ENCODE assay signal across 19 mouse cellular contexts in genomic region chr5:33430106-33430505, GRCm38 (mm10). TPM values are rescaled to one million over a fixed set of nuclear protein-coding genes. Genes with fewer than 3 reads are reported as not detected.
DNase-seq lines count a peak whose midpoint lies in the region; ATAC-seq and TF ChIP-seq lines count a peak whose summit lies in the region.
"Had no signal": no experiment of that assay in that cellular context is flagged by ENCODE, and none has a peak within 500 bp of the region (broad histone marks: within the 10 kb centered on the region; RNA-seq: fewer than 3 reads in every experiment).

No protein-coding gene starts in this region.

- H3K4me2 ChIP-seq in heart, embryonic 12.5 days = peak overlapping the region; percentile 65
- H3K4me2 ChIP-seq in lung, embryonic 15.5 days = peak overlapping the region; percentile 49; the same call in 1 of the 2 replicates
- H3K4me2 ChIP-seq in hindbrain, embryonic 12.5 days (replicated peaks) = peak overlapping the region; percentile 46; the same call in 1 of the 2 replicates
- H3K4me2 ChIP-seq in neural tube, embryonic 11.5 days (ENCODE audit: low read depth) = peak overlapping the region; percentile 35; the same call in 1 of the 2 replicates

- no peak overlapping the region for H3K9ac ChIP-seq in heart, embryonic 12.5 days
- no peak overlapping the region for H3K9ac ChIP-seq in lung, embryonic 15.5 days
- peak overlapping the region; percentile 23; the same call in 1 of the 2 replicates for H3K9ac ChIP-seq in hindbrain, embryonic 12.5 days
- H3K9ac ChIP-seq in neural tube, embryonic 11.5 days (ENCODE audit: low read length) = no peak overlapping the region

- peak overlapping the region; percentile 40 for H3K4me3 ChIP-seq in heart, embryonic 12.5 days
- H3K4me3 ChIP-seq in lung, embryonic 15.5 days = no peak overlapping the region
- no peak overlapping the region for H3K4me3 ChIP-seq in lung, adult 2 months (replicated peaks; ENCODE audit: extremely low read depth, low read depth, low read length)
- peak overlapping the region; percentile 31; the same call in 1 of the 2 replicates for H3K4me3 ChIP-seq in hindbrain, embryonic 12.5 days
- no peak overlapping the region for H3K4me3 ChIP-seq in neural tube, embryonic 11.5 days (ENCODE audit: low read depth, low read length)
- H3K4me3 ChIP-seq: megakaryocyte, embryonic 14.5 days; myocyte had no signal

- DNase-seq in heart, postnatal 25 days (ENCODE audit: low spot score) = no peak
- no peak for DNase-seq in lung, adult 2 months
- DNase-seq in neural tube, embryonic 11.5 days (ENCODE audit: low spot score) = no peak
- no peak for DNase-seq in gastrocnemius, postnatal 36 days
- DNase-seq in urinary bladder, postnatal 36 days (ENCODE audit: low spot score in 2 of 2) = no peak
- DNase-seq: adrenal gland, adult 2 months; gastrocnemius, adult 2 months; kidney, postnatal 10 days; spleen, adult 18-20 months had no signal

- H3K27me3 ChIP-seq in heart, embryonic 12.5 days (replicated peaks) = peaks cover 96% of the 10 kb centered on the region
- peaks cover 87% of the 10 kb centered on the region for H3K27me3 ChIP-seq in lung, embryonic 15.5 days
- peaks cover 93% of the 10 kb centered on the region for H3K27me3 ChIP-seq in hindbrain, embryonic 12.5 days
- peaks cover 75% of the 10 kb centered on the region for H3K27me3 ChIP-seq in neural tube, embryonic 11.5 days (ENCODE audit: control insufficient read depth, insufficient read depth, low read length)

- ATAC-seq in heart, embryonic 12.5 days (ENCODE audit: insufficient number of reproducible peaks, low FRiP score) = no peak
- ATAC-seq in lung, embryonic 15.5 days (ENCODE audit: borderline replicate concordance, extremely low read depth, low FRiP score, low TSS enrichment) = no peak
- ATAC-seq in hindbrain, embryonic 12.5 days (ENCODE audit: low FRiP score) = no peak
- ATAC-seq in neural tube, embryonic 11.5 days (ENCODE audit: insufficient read depth, low FRiP score, low TSS enrichment) = no peak

- no peaks in the 10 kb centered on the region for H3K9me3 ChIP-seq in heart, embryonic 12.5 days (replicated peaks)
- H3K9me3 ChIP-seq in lung, embryonic 15.5 days = no peaks in the 10 kb centered on the region
- H3K9me3 ChIP-seq in hindbrain, embryonic 12.5 days (replicated peaks) = no peaks in the 10 kb centered on the region
- H3K9me3 ChIP-seq in neural tube, embryonic 11.5 days (ENCODE audit: control insufficient read depth, low read length) = no peaks in the 10 kb centered on the region

- 4% methylated on average over 16 of the region's 16 CpGs for WGBS in heart, embryonic 12.5 days
- WGBS in lung, embryonic 15.5 days = 5% methylated on average over 16 of the region's 16 CpGs
- WGBS in lung, adult 2 months = 9% methylated on average over 16 of the region's 16 CpGs
- 2% methylated on average over 16 of the region's 16 CpGs for WGBS in hindbrain, embryonic 12.5 days
- WGBS in neural tube, embryonic 11.5 days = 4% methylated on average over 16 of the region's 16 CpGs

- no peak for TF ChIP-seq CTCF in lung, adult 2 months (IDR thresholded peaks at IDR 0.05; ENCODE audit: insufficient read depth, low read length)

- TF ChIP-seq POLR2A in lung, adult 2 months (IDR thresholded peaks at IDR 0.05; ENCODE audit: borderline replicate concordance, extremely low read depth, low read depth, low read length) = no peak

- intact Hi-C loops in heart, postnatal 25 days (cut with DNase I) = no loop called here
- intact Hi-C loops in gastrocnemius, postnatal 36 days (cut with DNase I) = no loop called here

- no peaks in the 10 kb centered on the region for H3K36me3 ChIP-seq in heart, embryonic 12.5 days
- no peaks in the 10 kb centered on the region for H3K36me3 ChIP-seq in lung, embryonic 15.5 days
- H3K36me3 ChIP-seq in hindbrain, embryonic 12.5 days = no peaks in the 10 kb centered on the region
- no peaks in the 10 kb centered on the region for H3K36me3 ChIP-seq in neural tube, embryonic 11.5 days (ENCODE audit: control insufficient read depth, insufficient read depth, low read length)

- no peak overlapping the region for H3K27ac ChIP-seq in heart, embryonic 12.5 days (ENCODE audit: poor library complexity, severe bottlenecking)
- no peak overlapping the region for H3K27ac ChIP-seq in lung, embryonic 15.5 days
- no peak overlapping the region for H3K27ac ChIP-seq in hindbrain, embryonic 12.5 days
- H3K27ac ChIP-seq in neural tube, embryonic 11.5 days (ENCODE audit: low read depth, low read length) = no peak overlapping the region
- H3K27ac ChIP-seq: gastrocnemius, adult 2 months had no signal

- H3K4me1 ChIP-seq in heart, embryonic 12.5 days (replicated peaks) = peaks cover 45% of the 10 kb centered on the region
- H3K4me1 ChIP-seq in lung, embryonic 15.5 days = peaks cover 25% of the 10 kb centered on the region; the same call in 1 of the 2 replicates
- 0 out of 2 replicates have a peak, but pooled peaks cover 2% of the 10 kb centered on the region for H3K4me1 ChIP-seq in lung, adult 2 months (ENCODE audit: control insufficient read depth, insufficient read depth, low read length)
- peaks cover 33% of the 10 kb centered on the region for H3K4me1 ChIP-seq in hindbrain, embryonic 12.5 days
- H3K4me1 ChIP-seq in neural tube, embryonic 11.5 days (ENCODE audit: control insufficient read depth, insufficient read depth, low read length) = peaks cover 17% of the 10 kb centered on the region

RNA-seq across cellular contexts. Expression of gene Nkx1-1, which starts 3.7 kb away (rescaled TPM):
- polyA plus RNA-seq in heart, embryonic 12.5 days (2016; fragmentation: Nextera tagmentation; extraction: Ambion mirVana) = not detected in 2 replicates
- not detected for total RNA-seq in heart, postnatal 25 days (2021)
- polyA plus RNA-seq in lung, embryonic 15.5 days (2015; fragmentation: Nextera tagmentation; extraction: Ambion mirVana) = not detected in 2 replicates
- polyA plus RNA-seq in lung, adult 2 months (2012; rRNA removed) = not detected in 2 replicates
- polyA plus RNA-seq in hindbrain, embryonic 12.5 days (2016; fragmentation: Nextera tagmentation; extraction: Ambion mirVana) = 2.8 and 3.2 TPM in 2 replicates
- 0.59 and 1.2 TPM in 2 replicates for polyA plus RNA-seq in neural tube, embryonic 11.5 days (2014; fragmentation: Nextera tagmentation; extraction: Ambion mirVana)
- not detected for total RNA-seq in gastrocnemius, postnatal 36 days (2021)
- total RNA-seq: adrenal gland, adult 2 months; gastrocnemius, adult 2 months; hematopoietic stem cell, adult 5-6 weeks; layer of hippocampus, postnatal 14 days had no signal
- polyA plus RNA-seq: adrenal gland, adult 2 months; limb, embryonic 14.5 days; lung, embryonic 16.5 days; myocyte; urinary bladder, adult 2 months had no signal

RNA-seq across cellular contexts. Expression of gene Uvssa, which starts 51.8 kb away (rescaled TPM):
- 4.1 and 4.6 TPM in 2 replicates for polyA plus RNA-seq in heart, embryonic 12.5 days (2016; fragmentation: Nextera tagmentation; extraction: Ambion mirVana)
- total RNA-seq in heart, postnatal 25 days (2021) = 1 to 10 TPM; 3.2 TPM
- 7.4 and 8.5 TPM in 2 replicates for polyA plus RNA-seq in lung, embryonic 15.5 days (2015; fragmentation: Nextera tagmentation; extraction: Ambion mirVana)
- 4.8 and 5.9 TPM in 2 replicates for polyA plus RNA-seq in lung, adult 2 months (2012; rRNA removed)
- 10.3 and 10.4 TPM in 2 replicates for polyA plus RNA-seq in hindbrain, embryonic 12.5 days (2016; fragmentation: Nextera tagmentation; extraction: Ambion mirVana)
- polyA plus RNA-seq in neural tube, embryonic 11.5 days (2014; fragmentation: Nextera tagmentation; extraction: Ambion mirVana) = 6.5 and 7.0 TPM in 2 replicates
- 1 to 10 TPM; 2.6 to 3.0 TPM for total RNA-seq in gastrocnemius, postnatal 36 days (2021)

Comparison
In these comparisons a context has a peak if more than half of its experiments do, and no peak if none do; other contexts are left out.
1. H3K4me3 ChIP-seq: peak in heart, embryonic 12.5 days (single experiment) and hindbrain, embryonic 12.5 days (single experiment); none in lung, embryonic 15.5 days (single experiment), lung, adult 2 months (single experiment) and neural tube, embryonic 11.5 days (single experiment).
2. Peak in every context shown above with its lines, with median percentiles within 50 percentile points of each other: H3K4me2 ChIP-seq.